Mouse (Mus musculus) embryonic fibroblast, embryonic 13.5 days (primary cell): Measurements from ENCODE around the gene Tln1. TPM values are rescaled to one million over a fixed set of nuclear protein-coding genes. Genes with fewer than 3 reads are reported as not detected.

Experiments used
- H3K27ac ChIP-seq: 2 replicates; pipeline ENCODE4 v1.5.1; 2012; ENCODE audit warnings: low read length, control low read depth, inconsistent platforms; ENCODE audit not compliant: insufficient read depth
- H3K4me1 ChIP-seq: 2 replicates; pipeline ENCODE4 v1.6.1; 2011; ENCODE audit warnings: low read length; ENCODE audit not compliant: control insufficient read depth, insufficient read depth
- H3K4me3 ChIP-seq: 2 replicates; pipeline ENCODE4 v1.5.1; 2011; ENCODE audit warnings: mild to moderate bottlenecking, control low read depth, low read length; ENCODE audit not compliant: insufficient read depth
- CTCF ChIP-seq: IDR thresholded peaks from 2 replicates; pipeline ENCODE4 v1.5.1; 2011; ENCODE audit warnings: mild to moderate bottlenecking, control low read depth, low read length, moderate library complexity, borderline replicate concordance; ENCODE audit not compliant: insufficient read depth
- POLR2A ChIP-seq: IDR thresholded peaks from 2 replicates; pipeline ENCODE4 v1.6.1; 2011; ENCODE audit warnings: low read depth, mild to moderate bottlenecking, control low read depth, low read length, moderate library complexity
- polyA plus RNA-seq: library from polyadenylated mRNA; stranded (reverse); fragments of >200 nt; gene quantifications from 2 replicates; pipeline ENCODE4 v1.2.4, GENCODE M21; 2011; ENCODE audit warnings: low read depth; ENCODE audit not compliant: missing spikeins, insufficient read length

The Tln1 gene
- polyA plus RNA-seq, 1 experiment = 291 TPM

DNA sequence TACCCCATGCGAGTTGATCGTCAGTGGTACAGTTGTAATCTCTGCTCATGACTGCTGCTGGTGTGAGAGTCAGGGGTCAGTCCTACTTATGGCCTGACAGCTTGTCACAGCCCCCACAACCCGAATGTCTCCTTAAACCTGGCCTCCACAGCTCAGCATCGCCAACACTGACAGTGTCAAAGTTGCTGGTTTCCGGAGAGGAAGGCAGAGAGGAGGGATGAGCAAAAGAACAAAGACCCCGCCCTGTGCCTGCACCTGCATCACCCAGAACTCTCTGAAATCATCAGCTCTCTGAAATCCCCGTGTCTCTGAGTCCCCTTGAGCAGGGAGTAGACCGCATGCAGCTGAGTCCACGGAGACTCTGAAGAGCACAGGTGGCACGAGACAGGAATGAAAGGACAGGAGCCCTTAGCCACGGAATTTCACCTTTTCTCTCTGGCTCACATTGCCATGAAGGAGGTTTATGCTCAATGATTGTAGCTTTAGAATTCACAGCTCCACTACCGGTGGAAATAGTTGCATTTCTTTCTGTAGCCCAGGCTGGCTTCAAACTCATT is 78.9 kb downstream of the Tln1 start, which contains the start of gene Sit1:
TSS of gene Sit1 (minus strand) at position 200 of the 557 bp plus-strand sequence.
- Histone ChIP-seq H3K4me3 (no peak within 1 kb of the TSS), H3K27ac (no peak within 1 kb of the TSS), H3K4me1 (no peaks in the 10 kb centered on the region)
- TF ChIP-seq CTCF (no peak), POLR2A (no peak)

DNA sequence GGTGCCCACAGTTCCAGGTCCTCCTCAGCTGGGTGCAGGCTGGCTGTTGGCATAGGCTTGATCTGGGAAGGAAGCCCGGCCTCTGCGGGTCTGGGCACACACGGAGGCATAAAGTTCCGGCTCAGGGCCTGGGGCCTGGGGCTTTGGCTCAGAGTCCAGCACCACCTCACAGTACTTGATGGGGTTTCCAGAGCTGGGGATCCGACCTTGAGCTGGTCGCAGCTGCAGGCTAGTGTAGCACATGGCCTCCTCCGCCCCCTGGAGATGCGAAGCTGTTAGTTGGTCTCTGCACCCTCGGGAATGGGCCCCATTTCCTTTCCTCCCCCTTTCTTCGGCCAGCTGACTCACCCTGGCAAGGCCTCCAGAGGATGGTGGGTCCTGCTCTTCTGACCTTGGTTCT is 79.9 kb downstream of the Tln1 start:
- Histone ChIP-seq H3K4me1 (no peaks in the 10 kb centered on the region), H3K27ac (no peak overlapping the region), H3K4me3 (no peak overlapping the region)
- TF ChIP-seq POLR2A (no peak), CTCF (no peak)

DNA sequence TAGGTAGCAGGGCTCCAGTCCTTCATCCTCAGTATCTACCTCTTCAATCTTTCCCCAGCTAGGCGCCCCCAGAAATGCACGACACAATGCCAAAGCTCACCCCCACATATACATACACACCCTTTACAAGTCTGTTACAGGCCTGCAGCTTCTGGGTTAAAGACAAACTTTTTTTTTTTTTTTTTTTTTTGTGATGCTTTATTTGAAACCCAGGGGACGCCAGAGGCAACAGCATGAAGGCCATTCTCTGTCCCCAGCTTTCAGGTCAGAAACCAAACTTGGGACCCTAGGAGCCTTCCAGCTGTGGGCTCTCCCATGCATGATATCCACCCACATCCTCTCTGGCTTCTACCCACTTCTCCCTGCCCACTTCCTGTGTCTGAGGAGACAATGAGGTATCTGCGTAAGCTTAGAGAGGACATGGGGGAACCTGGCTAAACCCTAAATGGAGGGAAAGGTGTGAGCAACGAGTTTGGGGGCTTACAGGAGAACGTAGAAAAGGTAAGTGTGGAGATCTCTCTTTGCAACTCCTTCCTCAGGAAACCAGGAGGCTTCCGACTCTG is 80.5 kb downstream of the Tln1 start:
- no peak overlapping the region for H3K4me3 ChIP-seq
- no peak for TF ChIP-seq POLR2A
- TF ChIP-seq CTCF = no peak
- no peaks in the 10 kb centered on the region for H3K4me1 ChIP-seq
- H3K27ac ChIP-seq = no peak overlapping the region

Other genes starting within 250 kb of the Tln1 start
- 44.7 and 80.5 TPM in 2 replicates for gene Rusc2, start 180.7 kb downstream of the Tln1 start, polyA plus RNA-seq
- gene Fam166b, start 133.6 kb downstream of the Tln1 start, polyA plus RNA-seq = not detected in 2 replicates
- 28.6 and 33.4 TPM in 2 replicates for gene Tesk1, start 120.8 kb downstream of the Tln1 start, polyA plus RNA-seq
- gene Cd72, start 108.1 kb downstream of the Tln1 start, polyA plus RNA-seq = 3.8 TPM in 1 of 2 replicates, not detected in the other
- gene Sit1, start 79.0 kb downstream of the Tln1 start, polyA plus RNA-seq = not detected in 2 replicates
- gene Ccdc107, start 69.8 kb downstream of the Tln1 start, polyA plus RNA-seq = 32.5 and 39.2 TPM in 2 replicates
- gene Arhgef39, start 63.0 kb downstream of the Tln1 start, polyA plus RNA-seq = 5.4 and 12.8 TPM in 2 replicates
- gene Car9, start 55.7 kb downstream of the Tln1 start, polyA plus RNA-seq = 0.48 and 2.0 TPM in 2 replicates
- gene Tpm2, start 38.9 kb downstream of the Tln1 start, polyA plus RNA-seq = 722 and 1,110 TPM in 2 replicates
- 72.4 and 89.0 TPM in 2 replicates for gene Creb3, start 359 bp downstream of the Tln1 start, polyA plus RNA-seq
- 34.6 and 45.4 TPM in 2 replicates for gene Rgp1, start 16.0 kb upstream of the Tln1 start, polyA plus RNA-seq
- gene Gba2, start 16.2 kb upstream of the Tln1 start, polyA plus RNA-seq = 4.5 and 7.6 TPM in 2 replicates
- not detected in 2 replicates for gene Msmp, start 21.8 kb upstream of the Tln1 start, polyA plus RNA-seq
- 60.0 and 62.1 TPM in 2 replicates for gene Npr2, start 69.2 kb upstream of the Tln1 start, polyA plus RNA-seq
- not detected in 2 replicates for gene Spag8, start 90.9 kb upstream of the Tln1 start, polyA plus RNA-seq
- gene Hint2, start 93.8 kb upstream of the Tln1 start, polyA plus RNA-seq = 22.9 and 27.9 TPM in 2 replicates
- gene Tmem8b, start 106.3 kb upstream of the Tln1 start, polyA plus RNA-seq = 5.2 and 7.4 TPM in 2 replicates
- 0.62 and 0.67 TPM in 2 replicates for gene Fam221b, start 106.5 kb upstream of the Tln1 start, polyA plus RNA-seq
- gene Olfr70, start 138.1 kb upstream of the Tln1 start, polyA plus RNA-seq = not detected in 2 replicates
- not detected in 2 replicates for gene Olfr71, start 147.6 kb upstream of the Tln1 start, polyA plus RNA-seq
- gene Hrct1, start 164.5 kb upstream of the Tln1 start, polyA plus RNA-seq = 0.33 and 0.35 TPM in 2 replicates
- not detected in 2 replicates for gene Spaar, start 167.3 kb upstream of the Tln1 start, polyA plus RNA-seq
- not detected in 2 replicates for gene Olfr159, start 208.3 kb upstream of the Tln1 start, polyA plus RNA-seq